Mouse (Mus musculus): ENCODE measurements around the gene Dmkn. TPM values are rescaled to one million over a fixed set of nuclear protein-coding genes. Genes with fewer than 3 reads are reported as not detected.

Gene Dmkn
- total RNA-seq, 2 experiments from 2014 or later: 3.6 to 6.6 TPM

DNA sequence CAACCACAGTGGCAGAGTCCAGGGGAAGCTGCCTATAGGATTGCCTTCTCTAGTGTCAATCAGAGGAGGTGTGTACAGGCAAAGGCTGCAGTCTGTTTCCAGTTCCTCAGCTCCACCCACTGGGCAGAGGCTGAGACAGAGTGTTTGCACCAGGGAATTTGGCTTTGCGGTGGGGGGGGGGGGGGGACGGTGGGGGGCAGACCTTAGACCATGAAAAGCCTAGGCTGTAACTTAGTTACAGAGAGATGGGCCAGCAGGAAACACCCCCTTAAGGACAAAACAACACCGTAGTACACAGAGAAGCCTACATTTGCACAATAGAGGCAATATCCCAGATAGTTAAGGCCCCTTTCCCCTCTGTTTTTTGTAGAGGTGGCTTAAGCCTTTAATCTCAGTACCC is 6.6 kb upstream of the Dmkn start:
- intact Hi-C loops (cut with DNase I): no loop called here
- DNase-seq (ENCODE audit: low spot score): no peak

DNA sequence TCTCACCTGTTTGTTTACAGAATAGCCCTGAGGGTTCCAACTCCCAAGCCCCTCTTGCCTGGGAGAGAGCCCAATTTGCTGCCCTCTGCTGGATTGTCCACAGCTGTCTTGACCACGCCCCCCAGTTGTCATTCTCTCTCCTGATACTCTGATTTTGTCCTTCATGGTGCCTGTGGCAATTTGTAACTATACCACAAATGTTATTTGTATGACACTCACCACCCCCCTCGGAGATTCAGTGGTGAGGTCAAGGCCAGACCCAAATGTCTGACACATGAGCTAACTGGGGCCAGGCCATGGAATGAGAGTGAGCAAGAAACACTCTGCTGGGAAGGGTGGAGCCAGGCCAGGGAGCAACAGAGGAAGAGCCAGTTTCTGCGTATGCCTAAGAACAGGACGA is 4.7 kb upstream of the Dmkn start:
- intact Hi-C loops (cut with DNase I): no loop called here

DNA sequence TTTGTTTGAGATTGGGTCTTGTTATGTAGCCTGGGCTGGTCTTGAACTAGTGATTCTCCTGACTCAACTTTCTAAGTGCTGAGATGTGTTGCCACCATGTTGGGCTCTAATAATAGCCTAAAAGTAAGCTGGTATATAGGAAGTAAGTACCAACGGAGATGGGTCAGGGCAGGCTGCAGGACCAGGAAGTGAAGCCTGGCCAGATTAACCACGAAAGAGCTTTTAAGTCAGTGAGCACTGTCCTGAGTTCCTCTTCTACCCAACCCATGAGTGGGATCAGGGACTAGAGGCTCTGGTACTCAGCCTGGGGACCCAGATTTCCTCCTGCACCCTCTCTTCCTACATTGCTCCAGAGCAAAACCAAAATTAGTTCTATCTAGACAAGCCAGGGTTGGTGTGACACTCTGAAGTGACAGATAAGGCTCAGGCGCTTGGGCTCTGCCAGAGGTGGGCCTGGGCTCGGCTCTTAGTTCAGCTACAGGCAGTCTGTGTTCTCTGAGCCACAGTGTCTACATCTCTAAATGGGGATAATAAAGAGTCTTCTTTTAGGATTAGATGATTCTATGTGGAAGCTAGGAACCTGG is 1.7 kb upstream of the Dmkn start:
- DNase-seq (ENCODE audit: low spot score): no peak
- intact Hi-C loops (cut with DNase I): no loop called here

More for the DNA sequence above, 4.7 kb upstream of the Dmkn start:
- DNase-seq (ENCODE audit: low spot score): no peak

DNA sequence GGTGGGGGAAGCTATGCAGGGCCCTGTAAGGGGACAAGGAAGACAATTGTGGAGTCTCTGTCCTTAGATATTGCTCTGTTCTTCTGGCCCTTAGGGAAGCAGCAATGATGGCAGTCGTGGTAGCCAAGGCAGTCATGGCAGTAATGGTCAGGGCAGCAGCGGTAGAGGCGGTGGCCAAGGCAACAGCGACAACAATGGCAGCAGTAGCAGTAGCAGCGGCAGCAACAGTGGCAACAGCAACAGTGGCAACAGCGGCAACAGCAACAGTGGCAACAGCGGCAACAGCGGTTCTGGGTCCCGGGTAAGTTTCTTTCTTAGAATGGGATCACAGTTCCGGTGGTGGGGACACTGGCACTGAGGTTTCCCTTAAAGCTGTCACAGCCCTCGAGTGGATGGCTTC is 1.6 kb downstream of the Dmkn start:
- intact Hi-C loops (cut with DNase I): no loop called here
- no peak for DNase-seq (ENCODE audit: low spot score)

DNA sequence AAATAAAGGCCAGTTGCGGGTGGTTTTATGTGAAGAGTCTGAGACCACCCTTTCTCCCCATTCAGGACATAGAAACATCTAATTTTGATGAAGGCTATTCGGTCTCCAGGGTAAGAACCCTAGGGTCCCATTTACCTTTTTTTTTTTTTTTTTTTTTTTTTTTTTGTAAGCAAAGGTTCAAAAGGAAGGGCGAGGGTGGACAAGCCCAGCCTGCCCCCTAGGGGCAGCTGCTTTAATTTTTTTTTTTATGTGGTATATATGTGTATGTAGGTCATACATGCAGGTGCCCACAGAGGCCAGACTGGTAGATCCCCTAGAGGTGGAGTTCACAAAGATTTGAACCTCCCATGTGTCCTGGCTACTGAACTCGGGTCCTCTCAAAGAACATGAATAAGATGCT is 2.9 kb downstream of the Dmkn start:
- intact Hi-C loops (cut with DNase I): no loop called here
- DNase-seq (ENCODE audit: low spot score): no peak

DNA sequence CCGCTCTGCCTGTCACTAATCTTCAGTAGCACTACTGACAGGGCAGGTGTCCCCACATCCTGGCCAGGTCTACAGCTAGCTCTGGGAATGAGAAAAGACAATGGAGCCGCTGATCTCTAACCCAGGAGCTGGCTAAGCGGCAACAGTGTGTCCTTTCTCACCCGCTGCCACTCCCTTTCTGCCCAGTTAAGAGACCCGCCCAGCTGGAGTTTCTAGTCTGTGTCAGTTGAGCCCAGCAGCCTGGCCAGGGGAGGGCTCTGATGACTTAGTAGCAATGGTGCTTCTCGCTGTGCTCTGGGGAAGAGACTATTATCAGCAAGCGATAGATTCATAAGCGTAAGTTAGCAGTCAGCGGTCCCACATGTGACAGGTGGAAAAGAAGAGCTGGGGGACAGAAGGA is 5.7 kb downstream of the Dmkn start:
- DNase-seq (ENCODE audit: low spot score): no peak
- intact Hi-C loops (cut with DNase I): no loop called here

DNA sequence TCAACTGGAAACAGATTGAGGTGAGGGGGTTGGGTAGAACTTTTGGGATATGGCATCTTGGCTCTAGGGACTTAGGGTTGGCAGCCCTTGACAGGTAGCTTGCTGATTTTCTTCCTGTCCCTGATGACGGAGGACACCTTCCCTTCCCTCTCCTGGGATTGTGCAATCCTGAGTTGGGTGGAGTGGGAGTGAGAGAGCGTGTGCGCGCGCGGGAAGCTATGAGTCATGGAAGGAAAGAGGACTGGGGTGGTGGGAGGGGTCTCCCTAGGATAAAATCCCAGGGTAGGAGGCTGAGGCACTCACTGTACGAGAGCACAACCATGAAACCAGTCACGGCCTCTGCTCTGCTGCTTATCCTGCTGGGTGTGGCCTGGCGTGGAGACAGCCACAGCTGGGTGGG is 12.5 kb downstream of the Dmkn start:
- DNase-seq (ENCODE audit: low spot score): no peak
- intact Hi-C loops (cut with DNase I): no loop called here

DNA sequence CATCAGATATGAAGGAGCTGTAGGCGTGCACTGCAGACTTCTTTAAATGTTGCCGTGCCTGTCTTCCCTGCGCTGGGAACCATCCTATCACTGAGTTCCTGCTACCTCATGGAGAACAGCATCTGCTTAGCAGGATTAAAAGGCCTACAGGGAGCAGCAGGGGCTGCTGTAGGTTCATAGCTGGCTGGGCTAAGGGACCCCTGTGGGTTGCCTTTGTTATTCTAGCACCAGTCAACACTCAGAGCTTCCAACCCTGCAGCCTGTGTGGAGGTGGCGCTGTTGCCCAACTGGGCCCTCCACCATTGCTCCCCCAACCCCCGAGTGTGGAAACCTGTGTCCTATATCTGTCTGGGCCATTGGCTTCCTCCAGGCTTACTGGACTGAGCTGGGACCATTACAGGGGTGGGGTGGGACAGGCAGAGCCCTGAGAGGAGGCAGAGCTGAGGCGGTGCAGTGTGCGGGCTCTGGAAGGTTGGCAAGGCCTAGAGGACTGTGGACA is 13.6 kb downstream of the Dmkn start:
- intact Hi-C loops (cut with DNase I): no loop called here
- no peak for DNase-seq (ENCODE audit: low spot score)

DNA sequence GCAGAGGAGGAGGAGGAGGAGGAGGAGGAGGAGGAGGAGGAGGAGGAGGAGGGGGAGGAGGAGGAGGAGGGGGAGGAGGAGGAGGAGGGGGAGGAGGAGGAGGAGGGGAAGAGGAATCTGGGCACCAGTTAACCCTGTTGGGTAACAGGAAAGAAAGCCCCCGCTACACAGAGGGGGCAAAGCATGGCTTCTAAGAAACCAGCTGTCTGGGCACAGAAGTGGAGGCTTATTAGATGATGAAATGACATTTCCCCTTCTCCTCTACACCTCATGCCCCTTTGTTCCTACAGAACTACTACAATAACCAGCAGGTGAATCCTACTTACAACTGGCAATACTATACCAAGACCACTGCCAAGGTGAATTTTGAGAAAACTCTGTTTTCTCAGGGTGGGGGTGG is 14.4 kb downstream of the Dmkn start:
- intact Hi-C loops (cut with DNase I): no loop called here
- no peak for DNase-seq (ENCODE audit: low spot score)

DNA sequence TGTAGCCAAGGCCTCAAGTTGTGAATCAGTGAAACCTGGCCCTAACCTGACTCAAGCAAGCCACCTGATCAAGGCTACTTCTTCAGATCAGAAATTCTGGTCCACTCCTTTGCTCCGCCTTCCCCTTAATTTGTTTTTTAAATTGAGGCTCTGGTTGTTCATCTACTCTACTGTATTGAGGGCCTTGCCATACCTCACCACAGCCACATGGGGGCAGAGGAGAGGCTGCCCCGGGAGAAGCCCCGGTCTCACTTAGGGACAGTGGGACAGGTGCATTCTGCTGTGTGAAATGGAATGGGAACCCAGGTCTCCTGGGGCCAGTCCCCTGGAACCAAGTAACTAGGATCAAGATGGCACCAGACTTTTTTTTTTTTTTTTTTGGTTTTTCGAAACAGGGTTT is 18.2 kb downstream of the Dmkn start:
- intact Hi-C loops (cut with DNase I): no loop called here

DNA sequence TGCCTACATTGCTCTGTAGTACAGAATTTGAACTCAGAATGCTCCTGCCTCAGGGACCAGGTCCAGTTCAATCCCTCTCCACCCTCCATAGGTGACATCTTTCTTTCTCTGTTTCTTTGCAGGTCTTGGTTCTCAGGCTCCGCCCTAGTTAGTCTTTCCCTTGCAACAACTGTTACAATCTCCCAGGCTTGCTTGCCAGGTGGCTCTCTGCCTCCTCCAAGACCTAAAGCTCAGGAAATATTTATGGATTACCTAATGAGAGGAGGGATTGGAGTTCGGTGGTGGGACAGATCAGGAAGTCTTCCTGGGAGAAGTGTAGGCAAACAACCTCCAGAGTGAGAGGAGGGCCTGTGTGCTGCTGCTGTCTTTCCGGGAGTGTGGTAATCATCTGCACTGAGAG is 19.1 kb downstream of the Dmkn start:
- no peak for DNase-seq (ENCODE audit: low spot score)
- intact Hi-C loops (cut with DNase I): no loop called here

More for the DNA sequence above, 18.2 kb downstream of the Dmkn start:
- DNase-seq (ENCODE audit: low spot score): no peak

DNA sequence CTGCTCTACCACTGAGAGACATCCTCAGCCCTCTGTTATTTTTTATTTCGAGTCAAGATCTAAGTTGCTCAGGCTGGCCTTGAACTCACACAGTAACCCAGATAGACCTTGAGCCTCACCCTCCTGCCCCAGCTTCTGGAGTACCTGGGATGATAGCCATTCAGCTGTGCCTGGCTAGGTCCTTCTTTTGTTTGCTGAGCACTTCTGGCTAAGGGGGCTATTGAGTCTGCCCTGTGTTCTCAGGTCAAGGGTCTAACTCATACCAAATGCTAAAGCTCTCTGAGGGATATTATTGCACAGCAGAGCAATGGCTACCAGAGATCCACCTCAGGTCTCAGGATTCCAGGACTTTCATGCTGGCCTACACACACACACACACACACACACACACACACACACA is 21.6 kb downstream of the Dmkn start:
- no peak for DNase-seq (ENCODE audit: low spot score)
- intact Hi-C loops (cut with DNase I): no loop called here

DNA sequence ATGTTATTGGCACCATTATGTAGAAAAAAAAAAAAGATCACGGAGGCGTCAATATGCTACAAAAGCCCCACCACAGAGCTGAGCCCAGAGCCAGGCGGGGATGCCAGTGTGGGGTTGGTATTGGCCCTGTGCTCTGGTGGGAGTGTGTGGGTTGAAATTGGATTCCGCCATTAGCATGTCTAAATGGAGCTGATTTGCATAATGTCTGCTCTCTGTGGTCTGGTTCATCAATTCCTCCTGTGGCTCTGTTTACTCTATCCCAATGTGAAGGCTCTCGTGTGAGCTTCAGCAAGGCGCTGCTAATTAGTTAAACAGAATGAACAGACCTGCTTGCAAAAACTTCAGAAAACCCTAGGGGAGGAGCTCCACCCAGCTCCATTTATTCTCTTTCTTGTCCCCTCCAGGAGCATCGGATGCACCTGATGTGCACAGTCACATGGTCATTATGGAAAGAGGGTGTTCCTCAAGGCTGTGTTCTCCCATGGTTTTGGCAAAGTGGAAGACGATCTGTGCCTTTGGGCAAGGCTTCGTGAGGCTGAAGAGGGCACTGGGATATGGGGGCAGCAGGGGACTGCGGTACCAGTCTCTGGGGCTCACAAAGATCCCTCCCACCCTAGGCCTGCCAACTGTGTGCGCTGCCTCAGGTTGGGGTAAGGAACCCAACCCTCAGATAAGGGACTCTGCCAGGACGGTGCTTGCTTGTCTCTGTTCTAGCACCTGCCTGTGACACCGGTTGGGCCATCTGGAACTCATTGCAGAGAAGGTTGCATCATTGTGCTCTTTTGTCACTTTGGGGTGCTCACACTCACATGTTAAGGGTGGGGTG is 22.4 kb downstream of the Dmkn start:
- DNase-seq (ENCODE audit: low spot score): no peak
- intact Hi-C loops (cut with DNase I): no loop called here

DNA sequence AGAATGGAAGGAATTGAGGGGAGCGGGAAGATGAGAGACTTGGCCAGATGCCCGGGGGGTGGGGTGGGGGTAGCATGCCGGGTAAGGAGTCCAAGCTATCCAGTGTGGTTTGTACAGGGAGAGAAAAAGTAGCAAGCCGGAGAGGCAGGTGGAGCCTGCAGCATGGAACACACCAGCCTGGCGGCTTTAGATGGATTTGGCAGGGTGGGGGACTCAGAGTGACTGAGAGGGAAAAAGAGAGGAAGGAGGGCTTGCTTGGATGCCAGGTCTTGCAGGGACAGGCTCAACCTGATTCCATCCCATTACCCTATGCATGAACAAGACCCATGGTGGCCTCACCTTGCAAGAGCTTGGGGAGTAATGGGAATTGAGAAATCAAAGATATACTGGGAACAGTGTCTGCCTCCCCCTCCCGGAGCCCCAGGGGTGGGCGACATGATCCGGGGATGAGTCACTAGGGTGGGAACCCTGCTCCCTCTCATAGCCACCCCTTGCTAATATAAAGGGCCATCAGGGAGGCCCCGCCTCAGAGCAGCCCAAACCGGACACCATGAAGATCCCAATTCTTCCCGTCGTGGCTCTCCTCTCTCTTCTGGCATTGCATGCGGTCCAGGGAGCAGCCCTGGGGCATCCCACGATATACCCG is 23.9 kb downstream of the Dmkn start, which contains the start of gene Krtdap:
Gene Krtdap (plus strand): TSS at position 520 of the 646 bp plus-strand sequence.
- intact Hi-C loops (cut with DNase I): no loop called here
- no peak for DNase-seq (ENCODE audit: low spot score)

DNA sequence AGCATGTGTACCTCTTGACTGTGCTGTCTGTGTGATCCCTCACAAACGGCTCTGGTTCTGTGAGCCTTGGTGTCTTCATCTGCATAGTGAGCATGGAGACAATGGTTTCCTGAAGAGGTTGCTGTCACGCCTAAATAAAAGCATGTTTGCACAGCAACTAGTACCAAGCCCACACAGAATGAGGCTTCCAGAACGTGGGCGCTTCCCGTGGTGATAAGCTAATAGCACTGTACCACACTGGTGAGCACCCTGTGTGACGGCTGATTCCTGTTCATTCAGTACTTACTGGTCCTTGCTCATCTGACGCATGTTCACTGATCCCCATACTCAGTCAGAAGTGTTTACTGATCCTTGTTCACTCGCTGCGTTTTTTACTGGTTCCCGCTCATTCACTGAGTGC is 26.6 kb downstream of the Dmkn start:
- intact Hi-C loops (cut with DNase I): no loop called here
- no peak for DNase-seq (ENCODE audit: low spot score)

DNA sequence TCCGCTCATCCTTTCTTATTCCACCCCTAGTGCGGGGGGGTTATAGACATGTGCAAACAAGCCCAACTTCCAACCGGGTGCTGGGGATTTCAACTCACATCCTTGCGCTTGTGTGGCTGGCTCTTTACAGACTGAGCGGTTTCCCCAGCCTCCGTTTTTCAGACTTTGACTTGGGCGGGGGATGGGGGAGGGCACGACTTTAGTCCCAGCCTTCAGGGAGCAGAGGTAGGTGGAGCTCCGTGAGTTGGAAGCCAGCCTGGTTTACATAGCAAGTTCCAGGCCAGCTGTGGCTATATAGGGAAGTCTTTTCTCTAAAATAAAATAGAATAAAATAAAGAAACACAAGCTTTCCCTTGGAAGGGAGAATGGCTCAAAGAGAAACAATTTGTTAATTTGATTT is 28.4 kb downstream of the Dmkn start:
- intact Hi-C loops (cut with DNase I): no loop called here

DNA sequence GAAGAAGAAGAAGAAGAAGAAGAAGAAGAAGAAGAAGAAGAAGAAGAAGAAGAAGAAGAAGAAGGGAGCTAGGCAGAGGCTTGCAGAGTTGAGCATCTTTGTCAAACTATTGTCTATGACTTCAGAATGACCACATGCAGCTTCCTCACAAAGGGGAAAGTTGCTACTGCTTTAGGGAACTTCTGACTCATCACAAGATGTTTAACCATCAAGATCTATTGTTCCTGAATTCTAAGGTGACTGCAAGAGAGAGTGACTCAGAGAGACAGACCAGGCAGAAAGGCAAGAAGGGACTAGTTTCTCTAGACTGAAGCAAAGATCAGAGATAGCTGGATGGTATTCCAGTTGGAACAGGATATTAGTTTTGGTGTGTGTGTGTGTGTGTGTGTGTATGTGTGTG is 31.4 kb downstream of the Dmkn start:
- no peak for DNase-seq (ENCODE audit: low spot score)

More for the DNA sequence above, 28.4 kb downstream of the Dmkn start:
- DNase-seq (ENCODE audit: low spot score): no peak

DNA sequence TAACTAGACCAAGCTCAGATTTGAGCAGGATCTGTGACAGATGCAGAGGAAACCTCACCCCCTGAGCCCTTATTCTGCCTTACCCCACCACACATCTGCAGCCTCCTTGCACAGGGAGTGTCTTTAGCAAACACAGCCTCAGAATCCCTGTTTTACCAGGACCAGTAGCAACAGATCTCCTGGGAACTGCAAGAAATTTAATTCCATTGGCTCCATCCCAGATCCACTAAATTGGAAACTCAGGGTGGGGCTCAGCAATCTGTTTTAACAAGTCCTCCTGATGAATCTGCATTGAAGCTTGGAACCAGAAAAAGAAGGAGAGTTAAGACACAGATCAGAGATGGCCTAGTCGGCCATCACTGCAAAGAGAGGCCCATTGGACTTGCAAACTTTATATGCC is 33.2 kb downstream of the Dmkn start:
- no peak for DNase-seq (ENCODE audit: low spot score)
- intact Hi-C loops (cut with DNase I): no loop called here

More for the DNA sequence above, 31.4 kb downstream of the Dmkn start:
- intact Hi-C loops (cut with DNase I): no loop called here

DNA sequence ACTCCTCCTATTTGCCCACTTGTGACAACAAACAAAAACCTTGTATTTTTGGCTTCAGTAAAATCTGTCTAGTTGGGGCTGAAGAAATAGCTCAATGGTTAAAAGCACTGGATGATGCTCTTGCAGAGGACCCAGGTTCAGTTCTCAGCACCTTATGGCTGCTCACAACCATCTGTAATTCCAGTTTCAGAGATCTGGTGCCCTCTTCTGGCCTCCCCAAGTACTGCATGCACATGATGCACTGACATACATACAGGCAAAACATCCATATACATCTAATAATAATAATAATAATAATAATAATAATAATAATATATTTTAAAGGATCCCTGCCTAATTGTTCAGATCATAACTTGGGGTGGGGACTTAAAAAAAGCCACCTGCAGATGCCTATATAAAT is 37.1 kb downstream of the Dmkn start:
- intact Hi-C loops (cut with DNase I): no loop called here
- no peak for DNase-seq (ENCODE audit: low spot score)

DNA sequence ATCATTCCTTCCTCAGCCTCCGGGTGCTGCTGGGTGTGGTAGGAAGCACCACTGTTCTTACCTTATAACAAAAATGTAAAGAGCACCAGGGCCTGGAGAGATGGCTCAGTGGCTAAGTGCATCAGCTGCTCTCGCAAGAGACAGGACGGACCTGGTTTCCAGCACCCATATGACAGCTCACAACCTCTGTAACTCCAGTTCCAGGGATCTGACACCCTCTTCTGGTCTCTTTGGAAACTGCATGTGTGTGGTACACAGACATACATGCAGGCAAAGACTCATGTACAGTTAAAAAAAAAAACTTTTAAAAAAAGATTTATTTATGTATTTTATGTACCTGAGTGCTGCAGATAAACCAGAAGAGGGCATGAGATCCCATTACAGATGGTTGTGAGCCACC is 39.7 kb downstream of the Dmkn start:
- intact Hi-C loops (cut with DNase I): no loop called here
- DNase-seq (ENCODE audit: low spot score): no peak

Measured in heart, postnatal 25 days (tissue).